12 mouse cellular contexts compared by ENCODE assay signal in genomic region chr16:34899071-34899808, GRCm38 (mm10).
DNase-seq lines count a peak whose midpoint lies in the region; ATAC-seq and TF ChIP-seq lines count a peak whose summit lies in the region.
"Had no signal": no experiment of that assay in that cellular context is flagged by ENCODE, and none has a peak within 500 bp of the region (broad histone marks: within the 10 kb centered on the region; RNA-seq: fewer than 3 reads in every experiment).

No protein-coding gene starts in this region.

- 0 out of 2 replicates have a peak, but pooled peaks have one; percentile 1 for TF ChIP-seq CTCF in embryonic fibroblast, embryonic 13.5 days (IDR thresholded peaks at IDR 0.05; ENCODE audit: borderline replicate concordance, insufficient read depth, low read length)

- H3K4me3 ChIP-seq in embryonic fibroblast, embryonic 13.5 days (ENCODE audit: insufficient read depth, low read length) = no peak overlapping the region
- H3K4me3 ChIP-seq in limb, embryonic 15.5 days = no peak overlapping the region
- H3K4me3 ChIP-seq: erythroblast, embryonic 14.5 days; liver, embryonic 15.5 days had no signal

- peaks cover 7% of the 10 kb centered on the region; the same call in 1 of the 2 replicates for H3K27me3 ChIP-seq in limb, embryonic 15.5 days
- H3K27me3 ChIP-seq: liver, embryonic 15.5 days had no signal

- no peak overlapping the region for H3K27ac ChIP-seq in embryonic fibroblast, embryonic 13.5 days (ENCODE audit: insufficient read depth, low read length)
- peak overlapping the region; percentile 48 for H3K27ac ChIP-seq in limb, embryonic 15.5 days
- H3K27ac ChIP-seq: liver, embryonic 15.5 days had no signal

- peak overlapping the region; percentile 0; the same call in 1 of the 2 replicates for H3K4me2 ChIP-seq in limb, embryonic 15.5 days
- H3K4me2 ChIP-seq: heart, embryonic 11.5 days; liver, embryonic 15.5 days had no signal

- H3K9me3 ChIP-seq in limb, embryonic 15.5 days = no peaks in the 10 kb centered on the region
- H3K9me3 ChIP-seq: liver, embryonic 15.5 days had no signal

- H3K9ac ChIP-seq in limb, embryonic 15.5 days = no peak overlapping the region
- H3K9ac ChIP-seq: liver, embryonic 15.5 days had no signal

- H3K36me3 ChIP-seq in limb, embryonic 15.5 days = no peaks in the 10 kb centered on the region
- H3K36me3 ChIP-seq: liver, embryonic 15.5 days had no signal

- ATAC-seq in limb, embryonic 15.5 days (ENCODE audit: insufficient number of reproducible peaks, low FRiP score, low TSS enrichment, low read depth) = no peak

- intact Hi-C loops in heart, postnatal 10 days (cut with DNase I) = no loop called here

- H3K4me1 ChIP-seq in embryonic fibroblast, embryonic 13.5 days (ENCODE audit: control insufficient read depth, insufficient read depth, low read length) = peaks cover 8% of the 10 kb centered on the region; the same call in 1 of the 2 replicates
- H3K4me1 ChIP-seq in limb, embryonic 15.5 days = peaks cover 31% of the 10 kb centered on the region
- H3K4me1 ChIP-seq: liver, embryonic 15.5 days had no signal

- DNase-seq in heart, postnatal 4 days = peak; percentile 40
- no peak for DNase-seq in heart, postnatal 10 days
- DNase-seq in lung, postnatal 10 days = peak; percentile 73
- DNase-seq in lung, adult 18-20 months = no peak
- no peak for DNase-seq in frontal cortex, adult 2 months (ENCODE audit: extremely low spot score in 1 of 2, low spot score in 1 of 2)
- DNase-seq in T-cell, adult 2 months (ENCODE audit: low spot score) = no peak
- DNase-seq: cerebellum, adult 11-12 months had no signal

- TF ChIP-seq POLR2A in embryonic fibroblast, embryonic 13.5 days (IDR thresholded peaks at IDR 0.05; ENCODE audit: low read depth, low read length) = no peak

- 34% methylated on average over 11 of the region's 11 CpGs for WGBS in limb, embryonic 15.5 days

Comparison
In these comparisons a context has a peak if more than half of its experiments do, and no peak if none do; other contexts are left out.
1. DNase-seq: peak in heart, postnatal 4 days (single experiment) and lung, postnatal 10 days (single experiment); none in heart, postnatal 10 days (0 of 2), lung, adult 18-20 months (0 of 2), frontal cortex, adult 2 months (0 of 2) and T-cell, adult 2 months (single experiment).